Comparison of ENCODE assay signal across 11 mouse cellular contexts in the genomic region with DNA sequence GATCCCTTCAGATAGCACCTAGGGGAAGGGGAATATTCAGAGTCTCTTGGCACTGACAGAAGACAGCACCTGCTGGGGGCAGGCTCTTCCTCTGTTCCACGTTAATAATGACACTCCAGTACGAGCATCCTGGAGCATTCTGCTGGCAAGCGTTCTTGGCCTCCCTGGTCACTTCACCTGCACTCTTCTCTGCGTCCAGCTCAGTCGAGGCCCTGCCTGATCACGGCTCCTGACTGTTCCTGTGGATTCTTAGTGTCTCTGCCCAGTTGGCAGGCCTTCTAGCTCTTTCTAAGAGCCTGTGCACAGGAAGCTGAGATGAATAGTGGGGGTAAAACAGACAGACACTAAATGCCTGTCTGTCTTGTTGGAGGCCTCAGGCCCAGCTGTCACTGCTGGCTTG.
"Had no signal": no experiment of that assay in that cellular context is flagged by ENCODE, and none has a peak within 500 bp of the region (broad histone marks: within the 10 kb centered on the region; RNA-seq: fewer than 3 reads in every experiment).

No protein-coding gene starts in this region.

- H3K4me3 ChIP-seq: kidney, embryonic 15.5 days; limb, embryonic 15.5 days; liver, embryonic 12.5 days; megakaryocyte, embryonic 14.5 days; midbrain, embryonic 12.5 days; stomach, embryonic 15.5 days had no signal

- H3K27ac ChIP-seq: kidney, embryonic 15.5 days; limb, embryonic 15.5 days; liver, embryonic 12.5 days; macrophage; midbrain, embryonic 12.5 days; stomach, embryonic 15.5 days had no signal

- DNase-seq: kidney, postnatal 14 days; lung, embryonic 14.5 days; lung, postnatal 14 days; right cerebral cortex, postnatal 14 days had no signal
